Mouse (Mus musculus) midbrain, embryonic 11.5 days (tissue): ENCODE data around the gene Gpr179. TPM values are rescaled to one million over a fixed set of nuclear protein-coding genes. Genes with fewer than 3 reads are reported as not detected.
A peak's percentile ranks its signal among the peaks of the same experiment; 100 is the strongest.

Source experiments
- ATAC-seq: fragments of 200-750 bp; cut with Nextera tagmentation; 2 replicates; pipeline ENCODE4 v1.8.0; 2017; ENCODE audit warnings: moderate TSS enrichment, moderate library complexity; ENCODE audit not compliant: low FRiP score
- DNase-seq: peaks from one replicate; pipeline ENCODE4 v3.0.0; 2015; ENCODE audit warnings: low spot score; ENCODE audit errors: missing footprints
- H3K27ac ChIP-seq: fragments of 300-500 bp; sonication (generic); 2 replicates; pipeline ENCODE4 v1.5.1; 2014; ENCODE audit warnings: low read depth, low read length
- H3K27me3 ChIP-seq: fragments of 300-500 bp; sonication (generic); 2 replicates; pipeline ENCODE4 v1.6.1; 2014; ENCODE audit warnings: mild to moderate bottlenecking, low read length, moderate library complexity, mixed read lengths; ENCODE audit not compliant: control insufficient read depth, insufficient read depth
- H3K36me3 ChIP-seq: fragments of 300-500 bp; sonication (generic); 2 replicates; pipeline ENCODE4 v1.6.1; 2014; ENCODE audit warnings: mild to moderate bottlenecking, low read length, moderate library complexity, mixed read lengths; ENCODE audit not compliant: control insufficient read depth, insufficient read depth
- H3K4me1 ChIP-seq: fragments of 300-500 bp; sonication (generic); 2 replicates; pipeline ENCODE4 v1.6.1; 2014; ENCODE audit warnings: low read length; ENCODE audit not compliant: control insufficient read depth, insufficient read depth
- H3K4me2 ChIP-seq: fragments of 300-500 bp; sonication (generic); 2 replicates; pipeline ENCODE4 v1.6.1; 2014; ENCODE audit warnings: mild to moderate bottlenecking, moderate library complexity
- H3K4me3 ChIP-seq: fragments of 300-500 bp; sonication (generic); 2 replicates; pipeline ENCODE4 v1.5.1; 2014; ENCODE audit warnings: low read depth, low read length
- H3K9ac ChIP-seq: fragments of 300-500 bp; sonication (generic); 2 replicates; pipeline ENCODE4 v1.6.1; 2014; ENCODE audit warnings: low read length
- H3K9me3 ChIP-seq: fragments of 300-500 bp; sonication (generic); 2 replicates; pipeline ENCODE4 v1.6.1; 2016; ENCODE audit warnings: low read length; ENCODE audit not compliant: control insufficient read depth
- WGBS: fragments of 180-500 bp; shearing (Covaris S2); extraction: QIAGEN DNeasy Blood & Tissue Kit; methylation state at CpG from one replicate; pipeline ENCODE4 v1.1.7; 2014; 5-methylcytosine and 5-hydroxymethylcytosine counted together
- polyA plus RNA-seq: library from polyadenylated mRNA; unstranded; fragments of >200 nt; fragmentation: Nextera tagmentation; extraction: Ambion mirVana; gene quantifications from 2 replicates; pipeline ENCODE4 v1.2.1, GENCODE M21; 2014

The Gpr179 gene
- polyA plus RNA-seq, 1 experiment from 2014 or later = not detected

GRCm38 (mm10) chr11:97345446-97345845, 6.4 kb downstream of the Gpr179 start:
- no peak overlapping the region for H3K4me3 ChIP-seq
- no peak overlapping the region for H3K4me2 ChIP-seq
- H3K4me1 ChIP-seq = peaks cover 5% of the 10 kb centered on the region
- H3K27ac ChIP-seq = no peak overlapping the region
- no peaks in the 10 kb centered on the region for H3K9me3 ChIP-seq
- no peaks in the 10 kb centered on the region for H3K36me3 ChIP-seq
- ATAC-seq = no peak
- WGBS = 87% methylated on average over 10 of the region's 10 CpGs
- peaks cover 4% of the 10 kb centered on the region for H3K27me3 ChIP-seq
- DNase-seq = peak; percentile 68
- H3K9ac ChIP-seq = no peak overlapping the region

GRCm38 (mm10) chr11:97343619-97344018, 8.3 kb downstream of the Gpr179 start:
- DNase-seq = peak; percentile 75
- Histone ChIP-seq H3K36me3 (no peaks in the 10 kb centered on the region), H3K9me3 (no peaks in the 10 kb centered on the region), H3K4me1 (no peaks in the 10 kb centered on the region), H3K4me3 (no peak overlapping the region), H3K27ac (no peak overlapping the region), H3K4me2 (no peak overlapping the region), H3K9ac (no peak overlapping the region), H3K27me3 (peaks cover 4% of the 10 kb centered on the region)
- no peak for ATAC-seq
- 32% methylated on average over 17 of the region's 17 CpGs for WGBS

- no peak overlapping the region for H3K9ac ChIP-seq
- no peak overlapping the region for H3K4me2 ChIP-seq
- ATAC-seq (no peak), DNase-seq (no peak)
- H3K27me3 ChIP-seq = peaks cover 4% of the 10 kb centered on the region
- no peaks in the 10 kb centered on the region for H3K9me3 ChIP-seq
- no peaks in the 10 kb centered on the region for H3K36me3 ChIP-seq
- no peak overlapping the region for H3K4me3 ChIP-seq
- WGBS = 38% methylated on average over 8 of the region's 8 CpGs
- no peak overlapping the region for H3K27ac ChIP-seq
- H3K4me1 ChIP-seq = no peaks in the 10 kb centered on the region
These were observed 8.7 kb downstream of the Gpr179 start for GRCm38 (mm10) chr11:97343175-97343574.

GRCm38 (mm10) chr11:97338977-97339315, 12.9 kb downstream of the Gpr179 start:
- no peak overlapping the region for H3K9ac ChIP-seq
- DNase-seq (peak; percentile 73), ATAC-seq (no peak)
- no peak overlapping the region for H3K4me2 ChIP-seq
- WGBS = 52% methylated on average over 17 of the region's 17 CpGs
- no peak overlapping the region for H3K4me3 ChIP-seq
- H3K4me1 ChIP-seq = no peaks in the 10 kb centered on the region
- H3K27me3 ChIP-seq = peaks cover 4% of the 10 kb centered on the region
- H3K9me3 ChIP-seq = no peaks in the 10 kb centered on the region
- H3K36me3 ChIP-seq = no peaks in the 10 kb centered on the region
- no peak overlapping the region for H3K27ac ChIP-seq

DNA sequence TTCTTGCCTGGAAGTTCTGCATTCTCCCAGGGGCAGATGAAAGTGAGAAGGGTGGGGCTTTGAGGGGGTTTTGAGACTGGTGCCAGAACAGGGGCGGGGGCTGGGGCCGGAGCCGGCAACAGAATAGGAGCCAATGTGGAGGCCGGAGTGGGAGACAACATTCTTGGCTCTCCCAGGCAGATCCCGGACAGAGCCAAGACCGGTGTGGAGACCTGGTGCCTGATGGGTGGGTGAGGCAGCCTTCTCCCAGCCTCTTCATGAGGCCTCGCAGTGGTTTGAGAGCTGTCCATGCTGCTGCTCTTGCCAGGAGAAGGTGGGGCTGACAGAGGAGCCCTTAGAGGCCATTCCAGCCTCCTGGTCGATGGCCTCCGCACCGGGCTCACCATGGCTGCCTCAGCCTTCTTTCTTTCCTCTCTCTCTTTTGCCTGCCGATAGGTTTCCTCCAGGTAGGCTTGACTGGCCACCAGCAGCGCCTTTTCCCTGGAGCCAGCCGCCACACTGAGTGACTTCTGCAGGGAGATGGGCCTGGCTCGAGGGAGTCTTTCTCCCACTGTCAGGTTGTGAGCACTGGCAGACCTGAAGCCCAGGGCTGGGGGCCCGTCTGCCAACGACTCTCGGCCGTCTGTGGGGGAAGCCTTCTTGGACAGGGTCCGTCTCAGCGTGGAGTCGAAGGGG, 13.4 kb downstream of the Gpr179 start:
- whole genome bisulfite sequencing = 59% methylated on average over 21 of the region's 21 CpGs
- Histone ChIP-seq H3K4me2 (no peak overlapping the region), H3K36me3 (no peaks in the 10 kb centered on the region)

DNA sequence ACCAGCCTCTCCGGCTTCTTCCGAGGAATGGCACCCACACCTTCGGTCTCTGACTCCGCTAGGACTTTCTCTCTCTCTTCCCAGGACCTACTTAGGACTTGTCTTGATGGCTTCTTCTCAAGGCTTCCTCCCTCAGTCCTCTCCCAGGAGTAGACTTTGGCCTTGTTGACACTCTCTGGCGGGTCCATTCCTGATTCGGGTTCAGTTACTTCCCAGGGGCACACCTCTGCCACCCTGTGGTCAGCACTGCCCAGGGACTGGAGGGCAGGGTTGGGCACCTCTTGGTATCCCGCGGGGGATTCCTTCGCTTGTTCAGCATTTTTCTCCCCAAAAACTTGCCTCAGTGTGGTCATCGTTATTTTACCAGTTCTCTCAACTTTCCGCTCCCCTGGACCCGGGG, 14.5 kb downstream of the Gpr179 start:
- Histone ChIP-seq H3K9ac (no peak overlapping the region), H3K4me2 (no peak overlapping the region), H3K4me1 (no peaks in the 10 kb centered on the region), H3K27ac (no peak overlapping the region), H3K27me3 (no peaks in the 10 kb centered on the region), H3K4me3 (no peak overlapping the region), H3K36me3 (no peaks in the 10 kb centered on the region), H3K9me3 (no peaks in the 10 kb centered on the region)
- 83% methylated on average over 12 of the region's 12 CpGs for WGBS
- no peak for ATAC-seq
- peak; percentile 59 for DNase-seq

More for the DNA sequence above, 13.4 kb downstream of the Gpr179 start:
- Histone ChIP-seq H3K4me1 (no peaks in the 10 kb centered on the region), H3K27ac (no peak overlapping the region), H3K9me3 (no peaks in the 10 kb centered on the region), H3K9ac (no peak overlapping the region), H3K27me3 (no peaks in the 10 kb centered on the region), H3K4me3 (no peak overlapping the region)
- DNase-seq = peak; percentile 85
- ATAC-seq = no peak

DNA sequence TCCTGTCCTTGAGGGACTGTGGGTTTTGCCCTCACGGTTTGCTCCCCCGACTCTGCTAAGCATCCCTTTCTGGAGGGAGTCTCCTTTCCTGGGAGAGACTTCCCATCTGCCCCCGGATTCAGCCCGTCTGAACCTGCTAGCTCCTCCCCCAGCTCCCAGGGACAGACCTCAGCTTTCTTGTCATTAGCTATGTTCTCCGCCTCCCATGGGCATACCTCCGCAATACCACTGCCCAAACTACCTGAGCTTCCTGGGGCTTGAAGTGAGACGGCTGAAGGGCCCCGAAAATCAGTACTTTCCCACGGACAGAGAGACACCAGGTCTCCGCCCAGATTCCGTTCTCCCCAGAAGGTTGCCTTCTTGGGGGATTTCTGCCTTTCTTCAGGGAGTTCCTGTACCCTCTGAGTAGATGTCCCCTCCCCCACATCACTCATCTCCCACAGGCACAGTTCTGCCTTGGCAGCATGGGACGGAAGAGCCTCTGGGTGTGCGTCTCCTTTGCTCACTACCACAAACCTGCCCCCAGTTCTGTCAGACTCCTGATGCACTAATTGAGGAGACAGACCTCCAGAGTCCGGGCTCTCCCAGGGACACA, 15.0 kb downstream of the Gpr179 start:
- Histone ChIP-seq H3K4me3 (no peak overlapping the region), H3K36me3 (no peaks in the 10 kb centered on the region), H3K27me3 (no peaks in the 10 kb centered on the region), H3K27ac (no peak overlapping the region), H3K9me3 (no peaks in the 10 kb centered on the region), H3K4me2 (no peak overlapping the region), H3K9ac (no peak overlapping the region), H3K4me1 (no peaks in the 10 kb centered on the region)
- 75% methylated on average over 14 of the region's 14 CpGs for WGBS
- ATAC-seq = no peak
- peak; percentile 21 for DNase-seq

DNA sequence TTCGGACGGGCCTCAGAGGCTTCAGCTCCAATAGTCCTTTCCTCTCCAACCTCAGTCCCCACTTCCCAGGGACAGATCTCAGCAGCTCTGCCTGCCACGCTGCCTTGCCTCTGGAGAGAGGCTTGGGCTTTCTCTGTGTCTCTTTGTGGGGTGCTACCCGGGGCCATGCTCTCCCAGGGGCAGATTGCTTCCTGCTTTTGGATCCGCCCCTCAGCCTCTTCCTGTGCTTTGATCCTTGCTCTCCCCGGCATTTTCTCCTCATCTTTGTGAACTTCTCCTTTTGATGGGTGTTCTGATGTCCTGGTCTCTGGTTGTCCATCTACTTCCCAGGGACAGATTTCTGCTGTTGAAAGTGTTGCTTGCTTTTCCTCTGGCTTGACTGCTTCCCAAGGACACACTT, 15.6 kb downstream of the Gpr179 start:
- DNase-seq (no peak), ATAC-seq (no peak)
- Histone ChIP-seq H3K4me2 (no peak overlapping the region), H3K9me3 (no peaks in the 10 kb centered on the region), H3K9ac (no peak overlapping the region), H3K27me3 (no peaks in the 10 kb centered on the region), H3K4me1 (no peaks in the 10 kb centered on the region), H3K27ac (no peak overlapping the region), H3K4me3 (no peak overlapping the region), H3K36me3 (no peaks in the 10 kb centered on the region)
- 59% methylated on average over 6 of the region's 6 CpGs for WGBS

GRCm38 (mm10) chr11:97334400-97334799, 17.5 kb downstream of the Gpr179 start:
- Histone ChIP-seq H3K4me3 (no peak overlapping the region), H3K9ac (no peak overlapping the region), H3K4me2 (no peak overlapping the region), H3K9me3 (no peaks in the 10 kb centered on the region), H3K36me3 (no peaks in the 10 kb centered on the region), H3K27me3 (no peaks in the 10 kb centered on the region), H3K27ac (no peak overlapping the region), H3K4me1 (no peaks in the 10 kb centered on the region)
- DNase-seq = peak; percentile 59
- WGBS = 86% methylated on average over 9 of the region's 9 CpGs
- no peak for ATAC-seq
